Mouse (Mus musculus): Measurements from ENCODE around the gene Colec11. TPM values are rescaled to one million over a fixed set of nuclear protein-coding genes. Genes with fewer than 3 reads are reported as not detected.
A peak's percentile ranks its signal among the peaks of the same experiment; 100 is the strongest.

The Colec11 gene
- 0.91 and 1.0 TPM in 2 replicates for polyA plus RNA-seq (2012; rRNA removed)

DNA sequence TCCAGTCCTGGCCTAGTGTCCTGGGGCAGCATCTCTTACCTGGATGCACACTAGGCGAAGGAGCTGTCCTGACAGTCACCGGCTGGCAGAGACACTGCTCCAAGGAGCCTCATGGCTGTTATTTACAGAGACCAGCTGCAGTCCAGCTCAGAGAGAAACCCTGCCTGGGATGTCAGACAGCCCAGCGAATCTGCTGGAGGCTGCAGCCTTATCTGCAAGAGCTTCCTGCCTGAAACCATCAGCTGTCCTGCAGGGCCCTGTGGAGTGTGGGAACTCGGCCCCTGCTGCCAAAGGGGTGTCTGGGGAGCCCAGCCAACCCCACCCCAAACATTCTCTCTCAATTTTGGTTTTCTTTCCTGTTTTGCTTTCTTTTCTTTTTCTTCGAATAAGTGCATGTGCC is at the start of gene Colec11:
TSS of gene Colec11 (minus strand) at position 183 of the 400 bp plus-strand sequence.
- 24% methylated on average over 5 of the region's 5 CpGs for whole genome bisulfite sequencing
- no peaks in the 10 kb centered on the region for H3K4me1 ChIP-seq (ENCODE audit: control insufficient read depth, insufficient read depth, low read length)
- DNase-seq: no peak
- TF ChIP-seq POLR2A (IDR thresholded peaks at IDR 0.05; ENCODE audit: borderline replicate concordance, extremely low read depth, low read depth, low read length) (no peak), CTCF (IDR thresholded peaks at IDR 0.05; ENCODE audit: insufficient read depth, low read length) (no peak)
- H3K4me3 ChIP-seq (replicated peaks; ENCODE audit: extremely low read depth, low read depth, low read length): no peak within 1 kb of the TSS

DNA sequence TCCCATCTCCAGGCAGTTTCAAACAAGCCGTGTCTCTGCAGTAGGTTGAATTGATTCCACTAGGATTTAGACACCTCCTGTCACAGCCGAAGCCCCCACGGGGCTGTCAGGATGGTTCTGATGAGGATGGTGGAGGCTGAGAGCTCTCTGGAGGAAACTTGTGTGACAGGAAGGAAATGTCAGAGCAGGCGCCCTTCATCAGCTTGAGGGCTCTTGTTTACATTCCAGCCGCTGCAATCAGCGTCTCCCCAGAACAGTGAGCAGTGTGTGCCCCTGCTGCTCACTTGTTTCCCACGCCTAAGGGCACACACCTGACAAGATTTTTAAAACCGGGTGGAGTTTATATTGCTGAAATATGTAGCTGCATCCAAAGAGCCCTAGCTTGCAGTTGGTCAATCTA is 44.1 kb upstream of the Colec11 start:
- Histone ChIP-seq H3K4me1 (ENCODE audit: control insufficient read depth, insufficient read depth, low read length) (peaks cover 7% of the 10 kb centered on the region; the same call in 1 of the 2 replicates), H3K4me3 (replicated peaks; ENCODE audit: extremely low read depth, low read depth, low read length) (no peak overlapping the region)
- no peak for TF ChIP-seq POLR2A (IDR thresholded peaks at IDR 0.05; ENCODE audit: borderline replicate concordance, extremely low read depth, low read depth, low read length)
- no peak for TF ChIP-seq CTCF (IDR thresholded peaks at IDR 0.05; ENCODE audit: insufficient read depth, low read length)
- WGBS: 6% methylated on average over 8 of the region's 8 CpGs
- DNase-seq: peak; percentile 5

DNA sequence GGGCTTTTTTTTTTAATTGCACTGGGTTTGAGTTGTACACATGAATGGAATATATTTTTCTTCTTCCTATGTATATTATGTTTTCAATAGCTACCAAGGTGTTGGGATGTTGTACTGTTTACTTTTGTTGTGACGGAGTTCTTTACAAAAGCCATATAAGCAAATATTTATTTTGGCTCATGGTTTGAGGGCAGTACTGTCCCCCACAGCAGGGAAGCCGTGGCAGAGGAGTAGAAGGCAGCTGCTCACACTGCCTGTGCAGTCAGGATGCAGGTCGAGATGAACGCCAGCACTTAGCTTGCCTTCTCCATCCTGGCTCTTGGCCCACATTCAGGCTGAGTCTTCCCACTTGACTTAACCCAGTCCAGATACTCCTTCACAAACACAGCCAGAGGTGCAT is 43.6 kb upstream of the Colec11 start:
- TF ChIP-seq CTCF (IDR thresholded peaks at IDR 0.05; ENCODE audit: insufficient read depth, low read length): no peak
- no peak for TF ChIP-seq POLR2A (IDR thresholded peaks at IDR 0.05; ENCODE audit: borderline replicate concordance, extremely low read depth, low read depth, low read length)
- H3K4me1 ChIP-seq (ENCODE audit: control insufficient read depth, insufficient read depth, low read length): peaks cover 7% of the 10 kb centered on the region; the same call in 1 of the 2 replicates
- no peak overlapping the region for H3K4me3 ChIP-seq (replicated peaks; ENCODE audit: extremely low read depth, low read depth, low read length)
- no peak for DNase-seq
- WGBS: 17% methylated on average over 4 of the region's 4 CpGs

DNA sequence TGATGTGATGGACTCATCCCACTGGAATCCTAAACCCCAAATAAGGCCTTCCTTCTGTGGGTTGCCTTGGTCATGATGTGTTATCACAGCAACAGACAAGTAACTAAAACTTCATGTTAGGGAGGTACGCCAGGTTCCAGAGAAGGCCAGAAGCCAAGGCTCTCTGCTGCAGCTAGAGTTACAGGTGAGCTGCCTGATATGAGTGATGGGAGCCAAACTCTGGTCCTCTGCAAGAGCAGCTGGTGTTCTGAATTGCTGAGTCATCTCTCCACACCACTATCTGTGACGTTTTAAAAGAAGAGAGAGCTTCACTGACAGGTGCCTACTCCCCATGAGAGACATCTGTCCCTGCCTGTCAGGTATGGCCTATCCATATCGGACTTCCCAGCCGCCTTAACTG is 39.5 kb upstream of the Colec11 start:
- H3K4me1 ChIP-seq (ENCODE audit: control insufficient read depth, insufficient read depth, low read length): peaks cover 4% of the 10 kb centered on the region; the same call in 1 of the 2 replicates
- no peak for TF ChIP-seq POLR2A (IDR thresholded peaks at IDR 0.05; ENCODE audit: borderline replicate concordance, extremely low read depth, low read depth, low read length)
- no peak for TF ChIP-seq CTCF (IDR thresholded peaks at IDR 0.05; ENCODE audit: insufficient read depth, low read length)
- DNase-seq: no peak
- no peak overlapping the region for H3K4me3 ChIP-seq (replicated peaks; ENCODE audit: extremely low read depth, low read depth, low read length)
- 78% methylated on average over 4 of the region's 4 CpGs for WGBS

- H3K4me3 ChIP-seq (replicated peaks; ENCODE audit: extremely low read depth, low read depth, low read length): peak within 1 kb of the TSS; percentile 95
- peak; percentile 90 for DNase-seq
- peaks cover 4% of the 10 kb centered on the region; the same call in 1 of the 2 replicates for H3K4me1 ChIP-seq (ENCODE audit: control insufficient read depth, insufficient read depth, low read length)
- 2% methylated on average over 52 of the region's 52 CpGs for WGBS
- peak; percentile 89 for TF ChIP-seq POLR2A (IDR thresholded peaks at IDR 0.05; ENCODE audit: borderline replicate concordance, extremely low read depth, low read depth, low read length)
- TF ChIP-seq CTCF (IDR thresholded peaks at IDR 0.05; ENCODE audit: insufficient read depth, low read length): no peak
These were observed 26.2 kb upstream of the Colec11 start, which contains the start of gene Rnaseh1 for GRCm38 (mm10) chr12:28649141-28650110. Rnaseh1 (plus strand) TSS chr12:28649602.

- no peak overlapping the region for H3K4me3 ChIP-seq (replicated peaks; ENCODE audit: extremely low read depth, low read depth, low read length)
- WGBS: 62% methylated on average over 2 of the region's 2 CpGs
- no peak for TF ChIP-seq CTCF (IDR thresholded peaks at IDR 0.05; ENCODE audit: insufficient read depth, low read length)
- no peak for TF ChIP-seq POLR2A (IDR thresholded peaks at IDR 0.05; ENCODE audit: borderline replicate concordance, extremely low read depth, low read depth, low read length)
- peaks cover 2% of the 10 kb centered on the region; the same call in 1 of the 2 replicates for H3K4me1 ChIP-seq (ENCODE audit: control insufficient read depth, insufficient read depth, low read length)
- DNase-seq: no peak
These were observed 15.6 kb upstream of the Colec11 start for GRCm38 (mm10) chr12:28638778-28639177.

GRCm38 (mm10) chr12:28636543-28636942 is 13.4 kb upstream of the Colec11 start:
- Histone ChIP-seq H3K4me3 (replicated peaks; ENCODE audit: extremely low read depth, low read depth, low read length) (no peak overlapping the region), H3K4me1 (ENCODE audit: control insufficient read depth, insufficient read depth, low read length) (peaks cover 2% of the 10 kb centered on the region; the same call in 1 of the 2 replicates)
- DNase-seq: no peak
- TF ChIP-seq CTCF (IDR thresholded peaks at IDR 0.05; ENCODE audit: insufficient read depth, low read length): no peak
- TF ChIP-seq POLR2A (IDR thresholded peaks at IDR 0.05; ENCODE audit: borderline replicate concordance, extremely low read depth, low read depth, low read length): no peak
- WGBS: 81% methylated on average over 6 of the region's 6 CpGs

DNA sequence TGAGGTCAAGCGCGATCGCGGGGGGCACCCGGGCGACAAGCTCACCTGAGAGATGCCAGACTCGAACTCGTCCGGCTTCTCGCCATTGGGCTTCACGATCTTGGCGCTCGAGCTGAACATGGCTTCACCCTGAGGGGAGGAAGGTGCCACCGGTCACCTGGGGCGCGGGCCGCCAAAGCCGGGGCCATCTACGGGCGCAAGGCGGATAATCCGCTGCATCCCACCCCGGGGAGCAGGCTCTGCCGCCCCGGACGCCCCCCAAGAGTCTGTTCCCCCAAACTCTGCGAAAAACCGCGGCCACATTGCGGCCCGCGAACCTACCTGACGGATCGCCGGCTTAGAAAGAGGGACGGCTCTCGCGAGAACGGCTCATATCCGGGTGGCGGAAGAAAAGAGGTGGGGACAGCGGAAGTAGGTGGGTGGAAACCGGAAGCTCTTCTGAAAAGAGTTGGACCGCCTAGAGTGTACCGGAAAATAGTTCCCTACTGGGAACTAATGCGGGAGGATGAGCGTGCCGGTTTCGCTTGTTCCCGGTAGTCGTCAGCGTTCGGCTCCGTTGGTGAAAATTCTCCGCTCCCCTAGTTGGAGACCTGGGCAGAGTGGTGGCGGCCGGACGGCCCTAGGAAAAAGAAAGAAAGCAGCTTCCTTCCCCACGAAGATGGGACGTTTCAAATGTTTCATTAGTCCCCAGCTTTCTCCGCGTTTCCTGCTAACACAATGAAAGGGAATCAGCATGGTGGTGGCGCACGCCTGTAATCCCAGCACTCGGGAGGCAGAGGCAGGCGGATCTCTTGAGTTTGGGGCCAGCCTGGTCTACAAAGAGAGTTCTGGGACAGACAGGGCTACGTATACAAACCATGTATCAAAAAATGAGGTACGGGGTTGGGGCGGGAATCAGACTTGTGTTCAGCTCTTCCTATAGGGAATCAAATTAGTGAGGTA is 12.6 kb upstream of the Colec11 start, which contains the start of gene Rps7:
TSS of gene Rps7 (minus strand) at position 419 of the 942 bp plus-strand sequence.
- WGBS: 4% methylated on average over 69 of the region's 69 CpGs
- H3K4me3 ChIP-seq (replicated peaks; ENCODE audit: extremely low read depth, low read depth, low read length): peak within 1 kb of the TSS; percentile 85
- peaks cover 2% of the 10 kb centered on the region; the same call in 1 of the 2 replicates for H3K4me1 ChIP-seq (ENCODE audit: control insufficient read depth, insufficient read depth, low read length)
- DNase-seq: peak; percentile 95
- peak; percentile 79; the same call in 1 of the 2 replicates for TF ChIP-seq POLR2A (IDR thresholded peaks at IDR 0.05; ENCODE audit: borderline replicate concordance, extremely low read depth, low read depth, low read length)
- no peak for TF ChIP-seq CTCF (IDR thresholded peaks at IDR 0.05; ENCODE audit: insufficient read depth, low read length)

All from lung, adult 2 months (tissue).